Mouse (Mus musculus): Measurements from ENCODE around the gene Krt13. TPM values are rescaled to one million over a fixed set of nuclear protein-coding genes. Genes with fewer than 3 reads are reported as not detected.

Krt13 gene
- polyA plus RNA-seq, 1 experiment from 2014 or later, result 0.68 TPM

DNA sequence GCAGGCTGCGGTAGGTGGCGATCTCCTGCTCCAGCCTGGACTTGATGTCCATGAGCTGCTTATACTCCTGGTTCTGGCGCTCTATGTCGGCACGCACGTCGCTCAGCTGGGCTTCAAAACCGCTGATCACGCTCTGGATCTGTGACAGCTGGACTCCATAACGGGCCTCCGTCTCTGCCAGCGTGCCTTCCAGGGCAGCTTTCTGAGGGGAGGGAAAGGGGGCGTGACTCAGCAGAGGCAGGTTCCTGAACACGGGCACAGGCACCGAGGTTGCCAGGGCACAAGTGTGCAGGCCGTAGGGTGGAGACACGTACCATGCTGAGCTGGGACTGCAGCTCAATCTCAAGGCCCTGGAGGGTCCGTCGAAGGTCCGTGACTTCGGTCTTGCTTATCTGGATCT is 19.6 kb upstream of the Krt13 start:
- no peaks in the 10 kb centered on the region for H3K9me3 ChIP-seq (ENCODE audit: low read length)
- H3K9ac ChIP-seq (replicated peaks; ENCODE audit: low read depth), result no peak overlapping the region
- ATAC-seq, result no peak
- no peak overlapping the region for H3K27ac ChIP-seq (ENCODE audit: low read length)
- no peaks in the 10 kb centered on the region for H3K4me1 ChIP-seq (ENCODE audit: insufficient read depth, low read depth, low read length)
- no peak for DNase-seq (ENCODE audit: low spot score)
- H3K4me2 ChIP-seq (replicated peaks; ENCODE audit: low read depth, low read length), result no peak overlapping the region
- no peaks in the 10 kb centered on the region for H3K36me3 ChIP-seq (ENCODE audit: insufficient read depth, low read length)
- no peak overlapping the region for H3K4me3 ChIP-seq (ENCODE audit: low read depth, low read length)
- peaks cover 7% of the 10 kb centered on the region; the same call in 1 of the 2 replicates for H3K27me3 ChIP-seq (replicated peaks; ENCODE audit: insufficient read depth, low read length)
- TF ChIP-seq CTCF (IDR thresholded peaks at IDR 0.05) (no peak), EP300 (IDR thresholded peaks at IDR 0.05) (no peak)
- WGBS, result 67% methylated on average over 21 of the region's 21 CpGs

DNA sequence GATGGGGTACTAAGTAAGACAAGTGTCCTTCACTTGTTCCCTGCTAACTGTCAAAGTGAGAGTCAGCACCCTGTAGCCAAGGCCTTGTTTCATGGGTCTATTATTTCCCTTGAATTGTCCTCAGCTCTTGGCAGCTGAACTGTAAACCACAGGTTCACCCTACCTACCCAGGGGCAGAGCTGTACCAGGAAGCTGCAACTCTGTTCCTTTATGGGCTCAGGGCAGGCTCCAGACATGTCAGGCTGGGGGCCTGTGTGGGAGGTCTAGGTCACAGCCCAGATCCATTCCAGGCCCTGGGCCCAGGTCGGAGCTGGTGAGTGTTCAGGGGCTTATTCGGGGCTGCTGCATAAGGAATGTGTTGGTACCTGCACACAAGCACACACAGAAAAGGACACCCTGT is 18.0 kb upstream of the Krt13 start:
- 52% methylated on average over 2 of the region's 2 CpGs for WGBS

DNA sequence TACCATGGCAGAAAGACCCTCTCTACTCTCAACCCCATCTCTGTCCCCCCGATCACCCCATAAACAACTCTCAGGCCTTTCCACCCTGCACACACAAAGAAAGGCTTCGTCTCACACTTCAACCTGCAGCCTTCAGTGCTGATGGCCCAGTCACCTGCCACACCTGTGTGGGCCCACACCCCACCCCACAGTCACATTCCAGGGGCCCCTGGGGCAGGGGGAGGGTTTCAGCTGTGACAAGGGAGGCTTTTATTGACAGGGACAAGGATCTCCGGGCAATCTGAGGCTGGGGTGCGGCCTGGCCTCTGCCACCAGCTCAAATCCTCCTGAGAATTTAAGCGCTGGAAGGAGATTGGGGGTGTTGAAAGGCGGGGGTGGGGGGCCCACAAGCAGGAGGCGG is 17.4 kb upstream of the Krt13 start:
- H3K27me3 ChIP-seq (replicated peaks; ENCODE audit: insufficient read depth, low read length), result no peaks in the 10 kb centered on the region

More for the DNA sequence above, 18.0 kb upstream of the Krt13 start:
- no peak for TF ChIP-seq CTCF (IDR thresholded peaks at IDR 0.05)
- no peak for TF ChIP-seq EP300 (IDR thresholded peaks at IDR 0.05)
- ATAC-seq (peak; percentile 20; the same call in 1 of the 2 replicates), DNase-seq (ENCODE audit: low spot score) (no peak)
- Histone ChIP-seq H3K4me2 (replicated peaks; ENCODE audit: low read depth, low read length) (no peak overlapping the region), H3K4me3 (ENCODE audit: low read depth, low read length) (no peak overlapping the region), H3K27me3 (replicated peaks; ENCODE audit: insufficient read depth, low read length) (no peaks in the 10 kb centered on the region), H3K9ac (replicated peaks; ENCODE audit: low read depth) (no peak overlapping the region), H3K27ac (ENCODE audit: low read length) (peak overlapping the region; percentile 26; the same call in 1 of the 2 replicates), H3K9me3 (ENCODE audit: low read length) (no peaks in the 10 kb centered on the region), H3K4me1 (ENCODE audit: insufficient read depth, low read depth, low read length) (no peaks in the 10 kb centered on the region), H3K36me3 (ENCODE audit: insufficient read depth, low read length) (no peaks in the 10 kb centered on the region)

DNA sequence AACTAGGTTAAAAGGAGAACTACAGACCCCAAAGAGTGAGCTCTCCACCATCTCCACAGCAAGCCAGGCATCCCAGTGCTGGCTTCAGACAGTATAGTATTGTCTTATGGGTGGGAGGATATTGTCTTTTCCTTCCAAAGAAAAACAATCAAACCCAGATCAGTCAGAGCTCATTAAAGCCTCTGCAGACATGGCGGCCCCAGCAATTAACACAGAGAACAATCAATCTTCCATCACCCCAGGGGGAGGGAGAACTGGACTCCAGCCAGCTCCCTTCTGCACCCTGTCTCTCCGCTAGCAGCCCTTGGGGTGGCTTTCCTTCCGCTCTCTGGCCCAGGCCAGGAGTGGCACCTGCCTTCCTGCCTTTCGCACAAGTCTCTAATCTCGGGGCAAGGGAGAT is 16.3 kb upstream of the Krt13 start:
- Histone ChIP-seq H3K4me1 (ENCODE audit: insufficient read depth, low read depth, low read length) (no peaks in the 10 kb centered on the region), H3K4me2 (replicated peaks; ENCODE audit: low read depth, low read length) (no peak overlapping the region), H3K4me3 (ENCODE audit: low read depth, low read length) (no peak overlapping the region), H3K27me3 (replicated peaks; ENCODE audit: insufficient read depth, low read length) (no peaks in the 10 kb centered on the region), H3K27ac (ENCODE audit: low read length) (no peak overlapping the region), H3K36me3 (ENCODE audit: insufficient read depth, low read length) (no peaks in the 10 kb centered on the region), H3K9me3 (ENCODE audit: low read length) (no peaks in the 10 kb centered on the region), H3K9ac (replicated peaks; ENCODE audit: low read depth) (no peak overlapping the region)
- WGBS, result 29% methylated on average over 5 of the region's 5 CpGs
- ATAC-seq (no peak), DNase-seq (ENCODE audit: low spot score) (no peak)
- no peak for TF ChIP-seq EP300 (IDR thresholded peaks at IDR 0.05)

More for the DNA sequence above, 17.4 kb upstream of the Krt13 start:
- whole genome bisulfite sequencing, result 42% methylated on average over 7 of the region's 7 CpGs
- Histone ChIP-seq H3K4me1 (ENCODE audit: insufficient read depth, low read depth, low read length) (no peaks in the 10 kb centered on the region), H3K36me3 (ENCODE audit: insufficient read depth, low read length) (no peaks in the 10 kb centered on the region), H3K27ac (ENCODE audit: low read length) (0 out of 2 replicates have a peak overlapping the region, but pooled peaks have one; percentile 26), H3K9ac (replicated peaks; ENCODE audit: low read depth) (no peak overlapping the region), H3K9me3 (ENCODE audit: low read length) (no peaks in the 10 kb centered on the region), H3K4me3 (ENCODE audit: low read depth, low read length) (no peak overlapping the region), H3K4me2 (replicated peaks; ENCODE audit: low read depth, low read length) (no peak overlapping the region)
- peak; percentile 68 for ATAC-seq
- TF ChIP-seq EP300 (IDR thresholded peaks at IDR 0.05) (no peak), CTCF (IDR thresholded peaks at IDR 0.05) (no peak)
- DNase-seq (ENCODE audit: low spot score), result no peak

DNA sequence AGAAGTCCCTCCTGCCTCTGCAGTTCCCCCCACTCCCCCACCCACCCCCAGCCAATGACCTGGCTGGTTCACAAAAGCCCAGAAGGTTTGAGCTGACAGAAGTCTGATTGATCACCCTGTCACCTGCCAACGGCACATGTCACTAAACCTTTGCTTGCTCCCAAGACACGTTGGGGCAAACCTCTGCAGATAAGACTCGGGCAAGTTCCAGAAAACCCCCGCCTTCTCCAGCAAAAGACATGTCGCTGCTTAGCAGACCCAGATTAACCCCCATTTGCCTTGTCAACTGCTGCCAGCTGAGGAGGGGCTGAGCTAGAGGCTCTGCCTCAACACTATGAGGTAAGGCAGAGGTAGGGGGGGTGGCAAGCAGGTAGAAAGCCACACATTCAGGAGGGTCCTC is 15.2 kb upstream of the Krt13 start:
- TF ChIP-seq CTCF (IDR thresholded peaks at IDR 0.05) (no peak), EP300 (IDR thresholded peaks at IDR 0.05) (no peak)
- 29% methylated on average over 5 of the region's 5 CpGs for WGBS
- no peak overlapping the region for H3K27ac ChIP-seq (ENCODE audit: low read length)

DNA sequence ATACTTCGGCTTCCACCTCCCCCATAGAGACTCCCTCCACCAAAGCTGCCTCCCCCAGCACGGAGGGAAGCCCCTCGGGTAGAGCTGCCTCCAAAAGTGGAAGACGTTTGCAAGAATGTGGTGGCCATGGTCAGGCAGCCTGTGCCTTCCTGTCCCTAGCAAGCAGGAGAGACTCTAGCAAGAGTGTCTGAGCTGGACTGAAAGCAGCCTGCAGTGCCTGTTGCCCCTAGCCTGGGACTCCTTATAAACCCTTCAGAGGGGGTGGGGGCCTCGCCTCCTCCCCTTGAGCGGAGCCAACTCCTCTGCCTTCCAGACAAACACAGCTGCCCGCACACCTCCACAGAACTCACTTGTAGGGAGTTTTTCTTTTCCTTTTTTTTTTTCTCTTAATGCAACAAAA is 14.4 kb upstream of the Krt13 start, which contains the start of gene Krt15:
Krt15 (minus strand) TSS at position 198 of the 400 bp plus-strand sequence.
- no peak for ATAC-seq
- Histone ChIP-seq H3K4me1 (ENCODE audit: insufficient read depth, low read depth, low read length) (no peaks in the 10 kb centered on the region), H3K27me3 (replicated peaks; ENCODE audit: insufficient read depth, low read length) (no peaks in the 10 kb centered on the region), H3K36me3 (ENCODE audit: insufficient read depth, low read length) (no peaks in the 10 kb centered on the region), H3K4me2 (replicated peaks; ENCODE audit: low read depth, low read length) (no peak within 1 kb of the TSS), H3K9ac (replicated peaks; ENCODE audit: low read depth) (no peak within 1 kb of the TSS), H3K9me3 (ENCODE audit: low read length) (no peaks in the 10 kb centered on the region), H3K27ac (ENCODE audit: low read length) (no peak within 1 kb of the TSS), H3K4me3 (ENCODE audit: low read depth, low read length) (no peak within 1 kb of the TSS)
- TF ChIP-seq CTCF (IDR thresholded peaks at IDR 0.05) (no peak), EP300 (IDR thresholded peaks at IDR 0.05) (no peak)
- WGBS, result 49% methylated on average over 7 of the region's 7 CpGs
- no peak for DNase-seq (ENCODE audit: low spot score)

More for the DNA sequence above, 15.2 kb upstream of the Krt13 start:
- no peak overlapping the region for H3K9ac ChIP-seq (replicated peaks; ENCODE audit: low read depth)
- H3K36me3 ChIP-seq (ENCODE audit: insufficient read depth, low read length), result no peaks in the 10 kb centered on the region
- H3K9me3 ChIP-seq (ENCODE audit: low read length), result no peaks in the 10 kb centered on the region
- ATAC-seq, result no peak
- no peaks in the 10 kb centered on the region for H3K27me3 ChIP-seq (replicated peaks; ENCODE audit: insufficient read depth, low read length)
- no peak overlapping the region for H3K4me3 ChIP-seq (ENCODE audit: low read depth, low read length)
- no peak for DNase-seq (ENCODE audit: low spot score)
- H3K4me1 ChIP-seq (ENCODE audit: insufficient read depth, low read depth, low read length), result no peaks in the 10 kb centered on the region
- no peak overlapping the region for H3K4me2 ChIP-seq (replicated peaks; ENCODE audit: low read depth, low read length)

DNA sequence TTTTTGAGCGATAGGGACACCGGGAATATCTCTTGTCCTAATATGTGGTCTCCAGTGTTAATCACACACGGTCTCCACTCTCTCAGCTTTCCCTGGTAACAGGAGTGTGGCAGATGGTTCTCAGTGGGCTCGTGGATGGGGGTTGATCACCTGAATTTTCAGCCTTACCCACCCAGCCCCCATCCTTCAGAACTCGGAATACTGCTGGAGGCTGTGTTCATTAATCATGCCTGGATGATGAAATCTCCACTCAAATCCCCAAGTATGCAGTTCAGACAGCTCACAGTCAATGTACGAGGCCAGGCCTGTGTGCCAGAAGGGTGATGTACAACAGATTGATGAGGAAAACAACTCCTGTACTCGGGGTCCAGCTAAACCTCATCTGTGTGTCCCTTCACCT is 3.5 kb upstream of the Krt13 start:
- H3K27ac ChIP-seq (ENCODE audit: low read length), result no peak overlapping the region
- no peaks in the 10 kb centered on the region for H3K27me3 ChIP-seq (replicated peaks; ENCODE audit: insufficient read depth, low read length)
- TF ChIP-seq EP300 (IDR thresholded peaks at IDR 0.05) (no peak), CTCF (IDR thresholded peaks at IDR 0.05) (no peak)
- H3K9me3 ChIP-seq (ENCODE audit: low read length), result no peaks in the 10 kb centered on the region
- H3K4me2 ChIP-seq (replicated peaks; ENCODE audit: low read depth, low read length), result no peak overlapping the region
- 65% methylated on average over 7 of the region's 7 CpGs for WGBS
- DNase-seq (ENCODE audit: low spot score), result peak; percentile 27
- H3K4me3 ChIP-seq (ENCODE audit: low read depth, low read length), result no peak overlapping the region
- no peak overlapping the region for H3K9ac ChIP-seq (replicated peaks; ENCODE audit: low read depth)
- 0 out of 2 replicates have a peak, but pooled peaks cover 2% of the 10 kb centered on the region for H3K4me1 ChIP-seq (ENCODE audit: insufficient read depth, low read depth, low read length)
- no peak for ATAC-seq
- no peaks in the 10 kb centered on the region for H3K36me3 ChIP-seq (ENCODE audit: insufficient read depth, low read length)

Measured in lung, postnatal 0 days (tissue).